Mouse (Mus musculus) MEL (cell line): ENCODE data around the gene Gm45021. TPM values are rescaled to one million over a fixed set of nuclear protein-coding genes. Genes with fewer than 3 reads are reported as not detected.

Experiments used
- DNase-seq: peaks from one replicate; pipeline ENCODE4 v3.0.0; 2011; ENCODE audit warnings: low read depth, low spot score
- H3K27ac ChIP-seq: 2 replicates; pipeline ENCODE4 v1.5.1; 2012; ENCODE audit warnings: low read depth, mild to moderate bottlenecking, control low read depth, low read length, moderate library complexity; ENCODE audit not compliant: control insufficient read depth
- H3K27me3 ChIP-seq, 2 experiments: fragments of 150-350 bp in 1 of 2; sonication (generic) in 1 of 2; 2 replicates each; pipeline ENCODE4 v1.6.1; 2012; ENCODE audit warnings: low read length in 2 of 2, mild to moderate bottlenecking in 2 of 2, improper control_type of control experiment in 1 of 2, moderate library complexity in 1 of 2; ENCODE audit not compliant: insufficient read depth in 2 of 2, control insufficient read depth in 1 of 2
- H3K36me3 ChIP-seq, 2 experiments: 2 replicates each; pipeline ENCODE4 v1.6.1; 2012 to 2014; ENCODE audit warnings: low read length in 2 of 2, improper control_type of control experiment in 1 of 2, inconsistent platforms in 1 of 2, mild to moderate bottlenecking in 1 of 2; ENCODE audit not compliant: insufficient read depth in 2 of 2, control insufficient read depth in 1 of 2
- H3K4me1 ChIP-seq, 2 experiments: fragments of 150-350 bp in 1 of 2; sonication (generic) in 1 of 2; 2 replicates each; pipeline ENCODE4 v1.6.1; 2012; ENCODE audit warnings: low read length in 2 of 2, improper control_type of control experiment in 1 of 2, mild to moderate bottlenecking in 1 of 2; ENCODE audit not compliant: insufficient read depth in 2 of 2, control insufficient read depth in 1 of 2
- H3K4me3 ChIP-seq, 2 experiments: fragments of 150-350 bp in 1 of 2; sonication (generic) in 1 of 2; 2 replicates each; pipeline ENCODE4 v1.5.1; 2012; ENCODE audit warnings: low read depth in 2 of 2, low read length in 2 of 2, mild to moderate bottlenecking in 2 of 2, moderate library complexity in 2 of 2, control low read depth in 1 of 2, improper control_type of control experiment in 1 of 2; ENCODE audit not compliant: control insufficient read depth in 1 of 2, insufficient read depth in 1 of 2
- H3K79me2 ChIP-seq: 2 replicates; pipeline ENCODE4 v1.6.1; 2012; ENCODE audit warnings: mild to moderate bottlenecking, low read length, moderate library complexity; ENCODE audit not compliant: control insufficient read depth, poor library complexity, insufficient read depth
- H3K9ac ChIP-seq: 2 replicates; pipeline ENCODE4 v1.6.1; 2012; ENCODE audit warnings: low read depth, mild to moderate bottlenecking, control low read depth, low read length, moderate library complexity; ENCODE audit not compliant: control insufficient read depth, poor library complexity, severe bottlenecking
- H3K9me3 ChIP-seq: fragments of 150-350 bp; sonication (generic); replicated peaks from 2 replicates; pipeline ENCODE4 v1.6.1; 2012; ENCODE audit warnings: mild to moderate bottlenecking, low read length, improper control_type of control experiment, moderate library complexity; ENCODE audit not compliant: insufficient read depth
- CHD1 ChIP-seq: IDR thresholded peaks from 2 replicates; pipeline ENCODE4 v1.6.1; 2012; ENCODE audit warnings: low read depth, mild to moderate bottlenecking, inconsistent platforms, low read length, improper control_type of control experiment
- CHD2 ChIP-seq: IDR thresholded peaks from 2 replicates; pipeline ENCODE4 v1.6.1; 2011; ENCODE audit warnings: low read length, improper control_type of control experiment
- CTCF ChIP-seq, 3 experiments: IDR thresholded peaks in 2 of 3; conservative IDR thresholded peaks in 1 of 3; 2 replicates each; pipeline ENCODE4 v1.5.1; 2011 to 2012; ENCODE audit warnings: low read length in 3 of 3, low read depth in 2 of 3, mild to moderate bottlenecking in 2 of 3, improper control_type of control experiment in 1 of 3, inconsistent platforms in 1 of 3, mixed read lengths in 1 of 3, moderate library complexity in 1 of 3; ENCODE audit not compliant: control insufficient read depth in 1 of 3, insufficient read depth in 1 of 3, poor library complexity in 1 of 3, severe bottlenecking in 1 of 3
- ELF1 ChIP-seq: IDR thresholded peaks from 2 replicates; pipeline ENCODE4 v1.6.1; 2014; ENCODE audit warnings: low read depth, mild to moderate bottlenecking, inconsistent platforms, low read length, improper control_type of control experiment, moderate library complexity
- ETS1 ChIP-seq: IDR thresholded peaks from 2 replicates; pipeline ENCODE4 v1.6.1; 2012; ENCODE audit warnings: low read depth, mild to moderate bottlenecking, inconsistent platforms, low read length, improper control_type of control experiment, moderate library complexity
- GABPA ChIP-seq: IDR thresholded peaks from 2 replicates; pipeline ENCODE4 v1.6.1; 2012; ENCODE audit warnings: low read depth, mild to moderate bottlenecking, inconsistent platforms, low read length, improper control_type of control experiment, moderate library complexity
- HCFC1 ChIP-seq: IDR thresholded peaks from 2 replicates; pipeline ENCODE4 v1.6.1; 2012; ENCODE audit warnings: low read depth, mild to moderate bottlenecking, inconsistent platforms, low read length, improper control_type of control experiment, moderate library complexity
- KAT2A ChIP-seq: conservative IDR thresholded peaks from 2 replicates; pipeline ENCODE4 v1.6.1; 2012; ENCODE audit warnings: low read depth, low read length, improper control_type of control experiment, inconsistent platforms
- MAFK ChIP-seq: IDR thresholded peaks from 2 replicates; pipeline ENCODE4 v1.6.1; 2011; ENCODE audit warnings: low read depth, mild to moderate bottlenecking, low read length, improper control_type of control experiment, borderline replicate concordance
- MAZ ChIP-seq: IDR thresholded peaks from 2 replicates; pipeline ENCODE4 v1.6.1; 2012; ENCODE audit warnings: low read depth, mild to moderate bottlenecking, inconsistent platforms, low read length, improper control_type of control experiment
- MYB ChIP-seq: IDR thresholded peaks from 2 replicates; pipeline ENCODE4 v1.6.1; 2011; ENCODE audit warnings: mild to moderate bottlenecking, low read depth, low read length, improper control_type of control experiment
- NELFE ChIP-seq: IDR thresholded peaks from 2 replicates; pipeline ENCODE4 v1.6.1; 2011; ENCODE audit warnings: low read depth, low read length, improper control_type of control experiment
- NRF1 ChIP-seq: IDR thresholded peaks from 2 replicates; pipeline ENCODE4 v1.6.1; 2014; ENCODE audit warnings: low read depth, mild to moderate bottlenecking, inconsistent platforms, low read length, improper control_type of control experiment, moderate library complexity; ENCODE audit not compliant: poor library complexity, insufficient read depth, severe bottlenecking
- POLR2AphosphoS2 ChIP-seq: IDR thresholded peaks from 2 replicates; pipeline ENCODE4 v1.6.1; 2011; ENCODE audit warnings: low read length, improper control_type of control experiment
- POLR2AphosphoS5 ChIP-seq: IDR thresholded peaks from 2 replicates; pipeline ENCODE4 v1.6.1; 2012; ENCODE audit warnings: low read depth, borderline replicate concordance, mild to moderate bottlenecking, inconsistent platforms, low read length, moderate library complexity, mixed read lengths
- RAD21 ChIP-seq: IDR thresholded peaks from 2 replicates; pipeline ENCODE4 v1.6.1; 2011; ENCODE audit warnings: mild to moderate bottlenecking, low read depth, low read length, improper control_type of control experiment
- RCOR1 ChIP-seq: IDR thresholded peaks from 2 replicates; pipeline ENCODE4 v1.6.1; 2012; ENCODE audit warnings: low read depth, mild to moderate bottlenecking, inconsistent platforms, low read length, improper control_type of control experiment
- SMC3 ChIP-seq: IDR thresholded peaks from 2 replicates; pipeline ENCODE4 v1.6.1; 2011; ENCODE audit warnings: low read depth, low read length, improper control_type of control experiment
- USF1 ChIP-seq: IDR thresholded peaks from 2 replicates; pipeline ENCODE4 v1.6.1; 2014; ENCODE audit warnings: low read depth, mild to moderate bottlenecking, inconsistent platforms, low read length, improper control_type of control experiment, moderate library complexity
- ZC3H11A ChIP-seq: IDR thresholded peaks from 2 replicates; pipeline ENCODE4 v1.6.1; 2012; ENCODE audit warnings: low read depth, mild to moderate bottlenecking, inconsistent platforms, low read length, improper control_type of control experiment
- ZKSCAN1 ChIP-seq: IDR thresholded peaks from 2 replicates; pipeline ENCODE4 v1.6.1; 2012; ENCODE audit warnings: low read depth, mild to moderate bottlenecking, inconsistent platforms, low read length, improper control_type of control experiment, moderate library complexity
- ZMIZ1 ChIP-seq: IDR thresholded peaks from 2 replicates; pipeline ENCODE4 v1.6.1; 2012; ENCODE audit warnings: low read depth, mild to moderate bottlenecking, inconsistent platforms, low read length, improper control_type of control experiment, moderate library complexity
- ZNF384 ChIP-seq: IDR thresholded peaks from 2 replicates; pipeline ENCODE4 v1.6.1; 2012; ENCODE audit warnings: low read depth, mild to moderate bottlenecking, inconsistent platforms, low read length, improper control_type of control experiment
- polyA plus RNA-seq, 2 experiments: library from polyadenylated mRNA; stranded (reverse) in 1 of 2; unstranded in 1 of 2; fragments of >175 nt in 1 of 2; fragments of >200 nt in 1 of 2; gene quantifications; 2 replicates each; pipeline versions ENCODE4 v1.2.1 to v1.2.4; 2012; ENCODE audit warnings: low replicate concordance in 2 of 2, low read depth in 1 of 2; ENCODE audit not compliant: insufficient read length in 2 of 2, insufficient read depth in 1 of 2, missing spikeins in 1 of 2
- total RNA-seq: library from RNA; depleted of rRNA; stranded (reverse); fragments of 300-350 nt; gene quantifications from 2 replicates; pipeline ENCODE4 v1.2.3, GENCODE M21; 2012

Gm45021 gene
- total and polyA plus RNA-seq, 3 experiments = not detected

GRCm38 (mm10) chr6:48646995-48647394, 57.6 kb downstream of the Gm45021 start, which contains the start of gene Gimap8:
Gene Gimap8 (plus strand): TSS chr6:48647234.
- H3K27me3 ChIP-seq = no peaks in the 10 kb centered on the region

GRCm38 (mm10) chr6:48647611-48648010, 58.2 kb downstream of the Gm45021 start:
- Histone ChIP-seq H3K9ac (no peak overlapping the region), H3K27ac (no peak overlapping the region)
- no peak for DNase-seq

More at GRCm38 (mm10) chr6:48646995-48647394, 57.6 kb downstream of the Gm45021 start, which contains the start of gene Gimap8:
- Histone ChIP-seq H3K27ac (no peak within 1 kb of the TSS), H3K79me2 (no peaks in the 10 kb centered on the region), H3K4me3 (no peak within 1 kb of the TSS), H3K9me3 (no peaks in the 10 kb centered on the region), H3K36me3 (no peaks in the 10 kb centered on the region), H3K4me1 (no peaks in the 10 kb centered on the region), H3K9ac (no peak within 1 kb of the TSS)
- peak; percentile 7 for DNase-seq
- TF ChIP-seq NELFE (no peak), CHD2 (no peak), ETS1 (no peak), POLR2AphosphoS5 (no peak), GABPA (no peak), NRF1 (no peak), RCOR1 (no peak), SMC3 (peak; percentile 20; the same call in 1 of the 2 replicates), USF1 (no peak), ZC3H11A (no peak), MYB (no peak), ZNF384 (no peak), HCFC1 (no peak), CHD1 (no peak), MAZ (no peak), CTCF (IDR thresholded peaks at IDR 0.05 in 2 of 3, conservative IDR thresholded peaks at IDR 0.05 in 1 of 3; ENCODE audit: control insufficient read depth in 1 of 3, insufficient read depth in 1 of 3, low read depth in 2 of 3, low read length in 3 of 3, poor library complexity in 1 of 3, severe bottlenecking in 1 of 3) (peak in 2 of 3 experiments; percentile 20 to 22; a peak in 3 of 6 replicates), MAFK (no peak)

More at GRCm38 (mm10) chr6:48647611-48648010, 58.2 kb downstream of the Gm45021 start:
- Histone ChIP-seq H3K4me3 (no peak overlapping the region), H3K79me2 (no peaks in the 10 kb centered on the region), H3K36me3 (no peaks in the 10 kb centered on the region), H3K9me3 (no peaks in the 10 kb centered on the region), H3K27me3 (no peaks in the 10 kb centered on the region), H3K4me1 (no peaks in the 10 kb centered on the region)
- no peak for TF ChIP-seq RAD21
- TF ChIP-seq KAT2A = no peak
- no peak for TF ChIP-seq ZKSCAN1
- no peak for TF ChIP-seq CHD1
- TF ChIP-seq ELF1 = no peak
- no peak for TF ChIP-seq POLR2AphosphoS2
- TF ChIP-seq POLR2AphosphoS5 = no peak
- TF ChIP-seq ZMIZ1 = no peak
